Mouse (Mus musculus) gastrocnemius, postnatal 10 days (tissue): ENCODE measurements at regions not wholly inside any gene's neighbourhood (a gene's known extent, or its start where the extent isn't known, plus 50 kb on each side); places are given as distances from the start of the nearest gene placed in this dataset.

Experiments used
- DNase-seq: peaks from one replicate; pipeline ENCODE4 v3.0.0; 2021; ENCODE audit warnings: mixed read lengths

DNA sequence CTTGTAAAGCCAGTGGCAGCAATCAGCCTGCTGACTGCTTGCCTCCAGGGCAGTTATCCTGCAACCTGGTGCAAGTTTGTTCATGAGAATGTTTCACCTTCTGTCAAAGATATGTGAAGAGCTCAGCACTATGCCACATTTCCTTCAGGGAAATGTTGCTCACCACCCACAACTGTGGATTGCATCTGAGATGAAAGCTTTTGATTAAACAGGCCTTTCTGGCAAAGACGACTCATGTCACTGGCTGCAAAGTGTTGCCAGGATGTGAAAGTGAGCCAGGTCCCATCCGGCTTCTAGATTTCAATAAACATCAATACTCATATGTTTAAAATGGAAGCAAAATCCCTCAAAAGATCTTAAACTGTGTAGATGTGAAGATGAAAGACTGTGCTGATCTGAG, 2121.0 kb downstream of the Gm37988 start:
- no peak for DNase-seq

DNA sequence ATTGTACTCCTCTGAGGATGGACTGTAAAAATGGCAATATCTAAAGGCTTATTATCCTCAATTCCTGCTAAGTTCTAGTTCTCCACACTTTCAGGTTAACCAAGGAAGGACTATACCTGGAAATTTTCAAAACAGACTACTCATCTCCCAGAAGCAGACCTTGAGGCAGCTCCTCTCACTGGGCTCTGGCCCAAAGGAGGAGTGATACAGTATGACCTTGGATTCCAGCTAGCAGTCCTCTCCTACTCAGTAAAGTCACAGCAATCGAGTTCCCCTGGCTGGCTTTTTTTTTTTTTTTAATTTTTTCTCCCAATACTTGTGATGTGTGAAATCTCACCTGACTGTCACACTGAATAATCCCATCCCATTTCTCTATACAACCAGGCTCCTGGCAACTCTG, 2124.2 kb downstream of the Gm37988 start:
- no peak for DNase-seq

DNA sequence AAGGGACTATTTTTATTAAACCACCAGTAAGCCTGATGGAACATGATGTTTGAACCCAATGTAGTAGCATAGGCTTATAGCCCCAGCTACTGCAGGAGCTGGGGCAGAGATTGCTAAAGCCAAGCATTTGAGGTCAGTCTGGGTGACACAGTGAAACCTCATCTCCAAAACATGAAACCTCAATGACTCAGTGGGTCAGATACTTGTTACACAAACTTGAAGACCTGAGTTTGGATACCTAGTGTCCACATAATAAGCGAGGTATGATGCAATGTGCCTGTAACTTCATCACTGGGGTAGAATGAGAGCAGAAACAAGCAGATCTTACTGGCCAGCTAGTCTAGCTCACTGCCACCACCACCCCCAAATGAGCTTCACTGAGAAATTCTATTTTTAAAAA, 2162.1 kb downstream of the Gm37988 start:
- no peak for DNase-seq

DNA sequence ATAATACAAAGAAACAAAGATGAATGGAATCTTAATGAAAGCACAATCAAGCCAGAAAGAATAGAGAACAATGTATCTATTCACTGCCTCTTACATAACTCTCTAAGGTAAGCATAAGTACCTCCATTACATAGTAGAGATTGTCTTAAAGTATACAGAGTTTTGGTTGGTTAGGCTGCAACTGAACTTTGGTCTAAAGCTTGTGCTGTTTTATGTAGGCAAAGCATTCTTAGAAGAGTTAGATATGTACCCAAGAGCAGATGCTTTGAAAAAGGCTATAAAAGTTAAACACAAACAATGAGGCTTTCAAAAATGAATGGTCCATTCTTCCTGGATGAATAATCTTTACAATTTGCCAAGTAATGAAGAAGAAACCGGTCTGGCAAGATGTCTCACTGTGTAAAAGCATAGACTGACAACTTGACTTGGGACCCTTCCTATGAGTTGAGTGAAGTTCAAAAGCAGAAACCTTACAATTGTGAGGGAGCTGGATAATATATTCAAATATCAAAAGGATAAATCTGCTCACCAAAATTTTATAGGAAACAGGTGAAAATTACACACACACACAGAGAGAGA, 2166.1 kb downstream of the Gm37988 start:
- no peak for DNase-seq

DNA sequence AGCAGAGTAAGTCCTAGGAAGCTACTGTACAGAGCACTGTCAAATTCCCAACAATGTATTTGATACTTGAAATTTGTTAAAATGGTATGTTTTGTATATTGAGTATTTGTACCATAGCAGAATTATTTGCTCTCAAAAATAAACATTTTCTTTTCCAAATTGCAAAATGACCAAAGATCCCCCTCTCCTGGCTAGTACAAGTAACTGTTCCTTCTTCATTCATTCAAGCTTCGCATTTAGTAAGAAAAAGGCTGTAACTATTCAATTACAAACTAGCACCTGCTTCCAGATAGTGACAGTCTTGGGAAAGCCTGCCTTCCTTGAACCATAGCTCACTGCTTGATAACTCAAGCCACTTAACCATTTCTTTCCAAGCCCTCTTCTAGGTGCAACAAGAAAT, 2171.9 kb downstream of the Gm37988 start:
- DNase-seq = no peak

DNA sequence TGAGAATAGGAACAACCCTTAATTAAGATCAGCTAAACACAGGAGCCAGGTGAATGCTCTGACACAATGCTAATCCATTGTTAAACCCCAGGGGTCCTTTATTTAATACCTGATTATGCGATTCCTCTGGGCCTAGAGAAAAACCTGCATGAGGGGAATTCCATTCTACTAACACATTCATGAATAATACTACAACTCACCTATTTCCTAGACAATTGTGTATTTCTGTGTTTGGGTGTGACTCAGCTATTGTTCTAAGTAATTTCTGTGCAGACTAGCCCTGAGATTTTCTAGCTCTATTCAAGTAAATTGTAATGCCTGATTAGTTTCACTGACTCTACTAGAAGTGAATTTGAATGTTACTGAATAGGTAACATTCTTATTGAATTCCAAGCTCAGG, 2176.5 kb downstream of the Gm37988 start:
- DNase-seq = no peak

DNA sequence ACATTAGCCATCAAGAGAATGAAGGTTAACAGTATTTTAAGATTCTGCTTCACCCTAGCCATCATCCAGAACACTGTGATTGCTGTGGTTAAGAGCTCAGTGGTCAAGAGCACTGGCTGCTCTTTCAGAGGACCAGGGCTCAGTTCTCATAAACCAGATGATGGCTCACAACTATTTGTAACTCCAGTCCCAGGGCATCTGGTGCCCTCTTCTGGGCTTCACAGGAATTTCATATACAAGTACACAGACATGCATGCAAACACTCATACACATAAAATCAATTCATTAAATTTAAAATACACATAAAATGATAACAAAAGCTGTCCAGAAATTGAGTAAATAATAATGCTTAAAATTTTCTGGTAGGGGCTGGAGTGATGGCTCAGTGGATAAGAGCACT, 2189.9 kb downstream of the Gm37988 start:
- DNase-seq = no peak

DNA sequence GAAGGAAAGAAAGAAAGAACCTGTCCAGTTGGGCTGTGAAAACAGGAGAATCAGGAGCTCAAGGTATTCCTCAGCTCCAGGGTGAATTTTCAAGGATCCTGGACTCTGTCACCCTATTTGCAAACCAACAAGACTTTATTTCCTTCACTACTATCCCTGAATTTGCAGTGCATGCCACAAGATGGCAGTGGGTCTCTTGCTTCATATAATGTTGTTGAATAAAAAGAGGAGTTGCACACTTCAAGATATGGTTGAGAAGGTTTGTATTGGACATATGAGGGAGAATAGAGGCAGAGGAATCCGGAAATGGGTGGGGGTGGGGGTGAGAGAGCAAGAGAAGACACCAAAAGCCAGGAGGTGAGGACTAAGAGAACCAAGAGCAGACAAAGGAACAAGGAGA, 2202.5 kb downstream of the Gm37988 start:
- DNase-seq = peak; percentile 6
